Mouse (Mus musculus) NIH3T3 (cell line): ENCODE measurements at regions not wholly inside any gene's neighbourhood (a gene's known extent, or its start where the extent isn't known, plus 50 kb on each side); places are given as distances from the start of the nearest gene placed in this dataset.

ENCODE experiments used
- DNase-seq: peaks from one replicate; pipeline ENCODE4 v3.0.0-alpha.2; 2012; ENCODE audit warnings: low read depth

- DNase-seq: no peak
These were observed 545.3 kb downstream of the Stim2 start for GRCm38 (mm10) chr5:54543556-54544061.

DNA sequence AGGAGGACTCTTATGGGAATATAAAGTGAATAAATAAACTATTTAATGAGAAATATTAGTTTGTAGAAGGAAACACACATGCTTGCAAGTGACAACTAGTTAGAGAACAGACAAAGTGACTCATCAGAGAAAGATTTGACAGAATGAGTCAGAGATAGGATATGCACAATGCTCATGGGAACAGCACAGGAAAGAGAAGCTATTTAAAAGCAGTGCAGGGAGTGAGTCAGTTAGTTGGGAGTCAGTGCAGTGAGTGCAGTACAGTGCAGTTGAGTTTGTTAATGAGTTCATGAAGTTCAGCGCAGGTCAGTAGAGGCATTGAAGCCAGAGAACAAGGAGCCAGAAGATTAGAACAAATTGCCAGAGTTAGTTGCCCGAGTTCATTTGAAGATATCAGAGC is 580.2 kb downstream of the Stim2 start:
- peak; percentile 2 for DNase-seq

GRCm38 (mm10) chr5:54579458-54579857 is 581.2 kb downstream of the Stim2 start:
- no peak for DNase-seq

- no peak for DNase-seq
These were observed 583.9 kb downstream of the Stim2 start for GRCm38 (mm10) chr5:54582175-54582574.

DNA sequence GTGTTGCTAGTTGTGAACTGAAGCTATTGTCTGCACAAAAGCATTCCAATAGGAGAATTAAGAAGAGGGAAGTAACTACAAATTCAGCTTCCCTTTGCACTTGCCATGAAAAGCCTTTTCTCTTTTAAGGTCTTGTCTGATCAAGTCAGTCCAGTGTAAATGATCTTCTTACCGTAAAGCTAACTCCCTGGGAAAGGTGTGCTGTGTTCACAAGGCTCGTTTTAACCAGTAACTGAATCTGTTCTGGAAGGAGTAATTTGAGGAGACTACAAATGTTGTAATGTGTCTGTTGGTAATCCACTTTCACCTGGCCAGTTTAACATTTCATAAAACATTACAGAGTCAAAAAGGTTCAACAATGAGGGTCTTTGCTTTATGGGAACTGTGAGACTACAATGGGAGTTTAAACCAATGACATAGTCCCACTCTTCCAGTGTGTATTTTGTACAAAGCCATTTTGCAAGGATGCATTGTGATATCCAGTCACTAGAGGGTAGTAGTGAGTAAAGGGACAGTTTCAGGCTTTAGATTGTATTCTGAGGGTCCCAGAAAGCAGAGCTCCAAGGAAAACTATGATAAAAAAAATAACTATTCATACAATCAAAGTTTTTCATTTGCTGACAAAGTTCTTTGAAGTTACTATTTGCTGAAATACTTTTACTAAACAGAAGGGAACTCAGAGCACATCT is 590.2 kb downstream of the Stim2 start:
- DNase-seq: no peak

DNA sequence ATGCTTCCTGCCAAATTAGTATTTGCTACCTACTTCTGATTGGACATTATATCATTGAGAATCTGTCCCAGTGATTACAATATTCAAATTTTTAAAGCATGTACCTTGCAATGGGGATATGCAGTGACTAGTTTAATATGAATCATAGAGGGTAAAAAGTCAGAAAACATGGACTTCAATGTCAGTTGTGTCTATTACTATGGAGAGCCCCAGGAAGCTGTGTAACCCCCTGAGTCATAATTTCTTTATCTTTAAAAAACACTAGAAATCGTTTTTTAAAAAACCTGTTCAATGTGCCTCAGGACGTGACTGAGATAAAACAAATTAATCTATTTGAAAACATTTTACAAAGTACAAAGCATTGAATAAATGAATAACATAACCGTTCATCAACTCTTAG is 612.7 kb downstream of the Stim2 start:
- DNase-seq: no peak

GRCm38 (mm10) chr5:54622733-54623132 is 624.4 kb downstream of the Stim2 start:
- DNase-seq: no peak

GRCm38 (mm10) chr5:54632281-54632680 is 634.0 kb downstream of the Stim2 start:
- DNase-seq: no peak
